Mouse (Mus musculus) liver, adult 2 months (tissue): ENCODE data around the gene Xpnpep1.

Source experiments
- CTCF ChIP-seq: fragments of 200-500 bp; IDR thresholded peaks from 2 replicates; pipeline ENCODE4 v1.5.1; 2011; ENCODE audit warnings: low read depth, low read length, control low read depth
- POLR2A ChIP-seq: fragments of 200-500 bp; IDR thresholded peaks from 2 replicates; pipeline ENCODE4 v1.6.1; 2011; ENCODE audit warnings: low read length, control low read depth; ENCODE audit not compliant: insufficient read depth; ENCODE audit errors: extremely low read depth

DNA sequence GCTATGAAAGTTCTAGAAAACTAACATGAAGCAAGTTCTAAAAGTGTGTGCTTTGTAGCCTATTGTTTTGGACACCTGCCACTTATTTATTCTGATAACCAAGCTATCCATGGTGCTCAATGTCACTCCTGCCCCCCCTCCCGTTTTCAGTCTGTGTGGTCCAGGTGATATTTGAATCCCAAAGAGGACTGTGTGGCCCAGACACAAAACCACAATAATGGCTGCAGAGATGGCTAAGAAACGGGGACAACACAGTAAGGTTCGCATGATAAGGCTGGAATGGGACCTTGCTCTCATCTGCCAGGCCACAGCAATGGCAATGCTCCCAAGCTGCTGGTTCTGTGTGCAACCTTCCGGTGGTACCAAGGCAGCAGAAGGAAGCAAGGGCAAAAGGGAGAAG is 1.6 kb upstream of the Xpnpep1 start:
- no peak for TF ChIP-seq POLR2A
- TF ChIP-seq CTCF = no peak
